Mouse (Mus musculus): Measurements from ENCODE around the gene Men1.

The Men1 gene

DNA sequence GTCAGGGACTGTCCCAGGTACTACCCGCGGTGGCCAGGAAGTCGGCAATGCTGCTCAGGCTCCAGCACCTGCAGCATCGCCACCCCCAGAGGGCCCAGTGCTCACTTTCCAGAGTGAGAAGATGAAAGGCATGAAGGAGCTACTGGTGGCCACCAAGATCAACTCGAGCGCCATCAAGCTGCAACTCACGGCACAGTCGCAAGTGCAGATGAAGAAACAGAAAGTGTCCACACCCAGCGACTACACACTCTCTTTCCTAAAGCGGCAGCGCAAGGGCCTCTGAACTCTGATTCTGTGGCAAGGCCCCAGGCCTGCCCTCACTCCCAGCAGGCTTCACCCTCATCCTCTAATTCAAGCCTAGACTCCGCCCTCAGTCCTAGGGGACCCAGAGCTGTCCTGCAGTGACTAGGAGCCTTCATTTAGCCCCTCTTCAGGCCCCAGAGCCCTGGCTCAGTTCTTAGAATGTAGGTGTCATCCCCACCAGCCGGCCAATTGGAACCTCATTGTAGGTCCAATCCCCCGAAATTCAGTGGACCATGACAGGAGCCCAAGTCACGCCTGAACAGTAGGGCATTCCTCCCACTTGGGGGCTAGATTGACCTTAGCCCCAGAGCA is 5.2 kb downstream of the Men1 start:
- DNase-seq (ENCODE audit: extremely low spot score) = no peak

DNA sequence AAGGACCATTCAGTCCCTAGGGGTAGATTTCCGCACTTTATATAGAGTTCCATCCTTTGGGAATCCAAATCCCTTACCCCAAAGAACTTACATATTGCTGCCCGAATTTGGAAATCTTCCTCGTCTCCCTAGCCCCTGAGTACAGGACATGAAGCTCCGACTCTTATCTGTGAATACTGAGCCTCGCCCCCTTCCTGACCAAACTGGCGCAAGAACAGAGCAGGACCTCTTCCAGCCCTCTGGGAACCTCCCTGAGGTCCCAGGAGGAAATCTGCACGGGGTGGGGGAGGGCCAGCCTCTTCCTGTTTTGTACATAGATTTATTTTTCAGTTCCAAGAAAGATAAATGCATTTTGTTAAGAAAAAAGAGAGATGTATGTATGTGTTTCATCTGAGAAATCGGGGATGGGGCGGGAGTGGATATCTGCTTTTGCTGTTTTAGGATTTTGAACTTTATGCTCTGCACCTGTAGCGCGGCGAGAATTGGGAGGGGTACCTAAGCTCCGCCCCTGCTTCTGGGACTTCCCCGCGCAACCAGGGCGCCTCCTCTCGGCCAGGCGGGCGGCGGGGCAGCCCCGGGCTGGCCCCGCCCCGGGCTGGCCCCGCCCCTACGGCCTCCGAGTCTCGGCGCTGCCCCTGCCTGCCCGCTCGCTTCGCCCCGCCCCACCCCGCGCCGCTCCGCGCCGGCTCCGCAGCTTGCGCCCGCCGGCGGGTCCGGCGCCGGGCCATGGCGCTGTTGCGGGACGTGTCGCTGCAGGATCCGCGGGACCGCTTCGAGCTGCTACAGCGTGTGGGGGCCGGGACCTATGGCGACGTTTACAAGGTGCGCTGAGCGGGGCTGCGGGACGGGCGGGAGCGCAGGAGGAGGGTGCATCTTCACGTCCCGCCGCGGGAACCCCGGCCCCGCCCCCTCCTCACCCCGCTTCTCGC is 6.0 kb downstream of the Men1 start, which contains the start of gene Map4k2:
TSS of gene Map4k2 (plus strand) at position 612 of the 929 bp plus-strand sequence.
- DNase-seq (ENCODE audit: extremely low spot score) = peak; percentile 82

DNA sequence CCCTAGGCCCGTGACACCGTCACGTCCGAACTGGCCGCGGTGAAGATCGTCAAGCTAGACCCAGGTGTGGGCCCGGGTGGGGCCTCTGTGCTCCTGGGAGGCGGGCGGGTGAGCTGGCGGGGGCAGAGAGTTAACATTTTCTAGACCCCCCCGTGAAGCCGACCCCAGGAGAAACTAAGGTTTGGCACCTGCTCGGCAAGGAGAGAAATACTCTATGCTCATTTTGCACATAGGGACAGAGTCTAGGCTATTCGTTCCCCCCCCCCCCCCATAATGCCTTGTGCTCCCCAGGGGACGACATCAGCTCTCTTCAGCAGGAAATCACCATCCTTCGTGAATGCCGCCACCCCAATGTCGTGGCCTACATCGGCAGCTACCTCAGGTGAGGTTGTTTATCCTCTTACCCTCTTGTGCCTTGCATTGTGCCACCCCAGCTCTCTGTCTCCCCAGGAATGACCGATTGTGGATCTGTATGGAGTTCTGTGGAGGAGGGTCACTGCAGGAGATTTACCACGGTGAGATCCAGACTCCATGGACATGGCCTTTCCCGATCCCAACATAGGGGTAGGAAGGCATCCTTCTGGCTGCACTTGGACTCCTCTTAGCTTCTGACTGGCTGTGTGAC is 6.8 kb downstream of the Men1 start:
- no peak for DNase-seq (ENCODE audit: extremely low spot score)

DNA sequence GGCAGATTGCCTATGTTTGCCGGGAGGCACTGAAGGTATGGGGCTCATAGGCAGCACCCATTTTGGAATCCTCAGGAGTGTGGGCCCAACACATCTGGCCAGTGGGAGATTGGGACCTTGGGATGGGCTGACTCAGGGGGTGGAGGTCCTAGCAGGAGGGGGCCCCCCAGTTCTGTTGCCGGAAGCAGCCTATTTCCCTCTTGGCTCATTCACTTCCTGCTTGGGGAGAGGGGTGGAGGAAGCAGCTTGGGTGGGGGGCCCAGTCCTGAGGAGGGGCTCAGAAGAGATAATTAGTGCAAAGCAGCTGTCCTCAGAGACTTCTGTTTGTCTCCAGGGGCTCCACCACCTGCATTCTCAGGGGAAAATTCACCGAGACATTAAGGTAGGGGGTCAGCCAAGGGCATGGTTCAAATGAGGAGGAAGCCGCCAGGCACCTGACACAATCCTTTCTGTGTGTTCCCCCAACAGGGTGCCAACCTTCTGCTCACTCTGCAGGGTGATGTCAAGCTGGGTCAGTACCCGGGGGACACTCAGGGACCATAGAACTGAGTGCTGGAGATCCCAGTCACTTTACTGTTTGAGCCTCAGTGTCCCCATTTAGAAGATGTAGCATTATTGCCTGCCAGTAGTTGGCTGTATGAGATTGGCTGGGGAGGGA is 7.6 kb downstream of the Men1 start:
- DNase-seq (ENCODE audit: extremely low spot score) = no peak

DNA sequence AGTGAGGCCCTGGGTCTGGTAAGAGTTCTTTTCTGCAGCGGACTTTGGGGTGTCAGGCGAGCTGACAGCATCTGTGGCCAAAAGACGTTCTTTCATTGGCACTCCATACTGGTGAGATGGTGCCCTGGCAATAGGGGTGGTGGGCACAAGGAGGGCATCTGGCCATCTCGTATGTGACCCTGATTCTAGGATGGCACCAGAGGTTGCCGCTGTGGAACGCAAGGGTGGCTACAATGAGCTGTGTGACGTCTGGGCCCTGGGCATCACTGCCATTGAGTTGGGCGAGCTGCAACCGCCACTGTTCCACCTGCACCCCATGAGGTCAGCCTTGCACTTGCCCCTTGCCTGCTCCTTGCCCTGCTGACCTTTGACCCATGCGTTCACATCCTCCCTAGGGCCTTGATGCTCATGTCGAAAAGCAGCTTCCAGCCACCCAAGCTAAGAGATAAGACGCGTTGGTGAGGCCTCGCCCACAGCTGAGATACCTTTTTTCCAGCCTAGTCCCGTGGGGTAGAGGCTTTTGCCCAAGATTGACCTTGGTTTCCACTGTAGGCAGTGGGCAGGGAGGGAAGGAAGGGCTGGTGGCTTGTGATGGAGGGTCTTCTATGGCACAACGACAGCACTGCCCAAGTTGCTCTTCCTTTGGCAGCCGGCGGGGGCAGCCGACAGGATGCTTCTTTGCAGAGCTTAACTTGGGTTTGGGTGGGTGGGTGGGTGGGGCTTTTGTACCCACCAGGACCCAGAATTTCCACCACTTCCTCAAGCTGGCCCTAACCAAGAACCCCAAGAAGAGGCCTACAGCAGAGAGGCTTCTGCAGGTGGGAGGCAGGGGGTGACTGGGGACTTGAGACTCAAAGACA is 8.5 kb downstream of the Men1 start:
- DNase-seq (ENCODE audit: extremely low spot score) = no peak

DNA sequence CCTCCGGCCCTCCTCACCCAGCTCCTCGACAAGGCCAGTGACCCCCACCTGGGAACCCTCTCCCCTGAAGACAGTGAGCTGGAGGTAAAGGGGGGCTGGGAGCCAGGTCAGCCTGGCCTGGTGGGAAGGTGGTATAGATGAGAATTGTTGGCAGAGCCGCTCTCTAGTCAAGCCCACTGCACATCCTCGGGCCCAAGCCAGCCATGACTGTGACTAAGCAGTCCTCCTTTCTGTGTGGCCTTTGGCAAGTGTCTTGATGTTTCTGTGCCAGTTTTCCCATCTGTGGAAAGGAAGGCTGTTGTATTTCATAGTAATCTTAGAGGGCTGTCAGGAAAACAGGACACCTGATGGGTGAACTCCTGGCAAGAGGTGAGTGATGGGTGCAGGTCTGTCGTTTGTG is 9.2 kb downstream of the Men1 start:
- DNase-seq (ENCODE audit: extremely low spot score) = no peak

DNA sequence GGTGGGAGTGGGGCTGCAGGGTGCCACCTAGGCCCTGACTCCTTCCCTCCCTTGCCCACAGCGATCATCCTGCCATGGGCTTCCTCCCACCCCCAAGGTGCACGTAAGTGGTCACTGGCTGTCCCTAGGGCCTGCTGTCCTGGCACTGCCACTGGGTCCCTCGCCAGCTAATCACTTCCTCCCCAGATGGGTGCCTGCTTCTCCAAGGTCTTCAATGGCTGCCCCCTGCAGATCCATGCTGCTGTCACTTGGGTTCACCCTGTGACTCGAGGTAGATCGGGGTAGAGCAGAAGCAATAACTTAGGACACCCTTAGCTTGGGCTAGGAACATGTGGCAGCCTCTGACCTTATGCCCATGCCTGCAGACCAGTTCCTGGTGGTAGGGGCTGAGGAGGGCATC is 11.2 kb downstream of the Men1 start:
- DNase-seq (ENCODE audit: extremely low spot score) = no peak

DNA sequence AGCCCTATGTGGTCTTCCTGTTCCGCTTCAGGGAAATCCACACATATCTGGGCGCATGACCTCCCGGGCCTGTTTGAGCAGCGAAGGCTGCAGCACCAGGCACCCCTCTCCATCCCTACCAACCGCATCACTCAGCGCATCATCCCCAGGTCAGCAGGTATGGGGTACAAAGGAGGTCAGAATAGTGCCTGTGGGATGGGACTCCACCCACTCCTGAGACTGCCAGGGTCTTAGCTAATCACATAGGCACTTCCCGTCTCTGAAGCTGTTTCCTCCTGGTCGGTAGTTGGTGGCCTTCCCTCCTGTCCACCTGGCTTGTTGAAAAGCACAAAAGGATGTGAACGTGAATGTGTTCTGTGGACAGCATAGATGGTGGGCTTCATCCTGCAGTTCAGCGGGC is 11.9 kb downstream of the Men1 start:
- DNase-seq (ENCODE audit: extremely low spot score) = no peak

DNA sequence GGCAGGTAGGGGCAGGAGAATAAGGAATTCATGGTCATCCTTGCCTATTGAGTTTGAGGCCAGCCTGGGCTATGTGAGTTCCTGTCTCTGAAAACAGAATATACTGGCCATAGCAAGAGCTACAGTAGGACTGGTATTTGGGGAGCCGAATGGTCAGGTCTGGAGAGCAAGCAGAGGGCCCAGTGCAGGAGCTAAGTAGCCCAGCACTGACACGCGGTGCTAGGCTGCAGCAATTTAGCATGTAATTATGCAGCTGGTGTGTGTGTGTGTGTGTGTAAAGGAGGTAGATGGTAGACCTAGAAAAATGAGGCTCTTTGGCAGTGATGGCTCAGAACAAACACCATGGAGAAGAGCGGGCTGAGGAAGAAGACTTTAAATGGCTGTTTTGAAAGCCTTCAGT is 12.8 kb downstream of the Men1 start:
- DNase-seq (ENCODE audit: extremely low spot score) = no peak

DNA sequence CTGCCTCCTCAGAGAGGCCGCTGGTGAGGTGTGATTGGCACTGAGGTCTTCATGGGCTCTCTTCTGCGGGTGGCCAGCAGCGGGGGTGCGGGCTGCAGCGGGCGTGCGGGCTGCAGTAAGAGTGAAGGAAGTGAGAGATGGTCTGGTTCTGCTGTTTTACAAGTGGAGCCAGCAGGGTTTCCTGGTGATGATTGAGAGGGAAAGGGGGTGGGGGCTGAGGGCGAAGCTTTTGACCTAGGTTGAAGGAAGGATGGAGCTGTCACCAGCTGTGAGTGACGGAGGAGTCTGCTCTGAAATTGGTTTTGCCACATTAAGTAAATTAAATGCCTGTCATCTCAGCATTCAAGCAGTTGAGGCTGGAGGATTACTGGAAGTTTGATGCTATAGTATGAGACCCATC is 13.9 kb downstream of the Men1 start:
- DNase-seq (ENCODE audit: extremely low spot score) = peak; percentile 24

DNA sequence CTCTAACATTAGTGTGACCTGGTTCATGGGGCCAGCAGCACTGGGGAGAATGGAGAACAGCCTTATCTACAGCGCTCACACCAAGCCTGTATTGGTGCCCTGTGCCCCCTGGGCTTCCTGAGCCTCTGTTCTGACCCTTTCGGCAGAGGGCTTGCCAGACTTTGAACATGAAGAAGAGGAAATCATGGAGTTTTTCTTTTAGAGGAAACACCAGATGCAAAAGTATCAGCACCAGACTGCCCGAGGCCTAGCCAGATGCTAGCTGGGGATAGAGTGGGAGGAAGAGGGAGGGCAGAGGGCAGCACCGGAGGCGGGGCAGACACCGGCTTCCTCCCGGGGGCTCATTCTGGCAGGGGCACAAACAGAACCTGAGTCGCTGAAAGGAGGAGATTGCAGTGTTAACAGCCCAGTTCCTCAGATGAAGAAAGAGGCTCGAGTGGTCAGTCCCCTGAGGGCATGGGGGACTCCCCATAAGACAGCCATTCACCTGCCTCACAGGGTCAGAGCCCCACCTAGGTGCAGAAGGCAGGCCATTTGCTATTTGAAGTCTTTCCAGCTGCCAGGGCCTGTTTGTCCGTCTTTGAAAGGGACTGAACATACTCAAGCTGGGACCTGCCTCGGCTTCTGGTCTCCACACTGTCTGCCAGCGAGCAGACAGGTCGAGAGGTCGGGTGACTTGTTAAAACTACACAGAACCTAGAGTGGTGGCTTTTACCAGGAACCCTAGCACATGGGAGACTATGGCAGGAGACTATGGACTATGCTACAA is 14.6 kb downstream of the Men1 start:
- DNase-seq (ENCODE audit: extremely low spot score) = peak; percentile 57

DNA sequence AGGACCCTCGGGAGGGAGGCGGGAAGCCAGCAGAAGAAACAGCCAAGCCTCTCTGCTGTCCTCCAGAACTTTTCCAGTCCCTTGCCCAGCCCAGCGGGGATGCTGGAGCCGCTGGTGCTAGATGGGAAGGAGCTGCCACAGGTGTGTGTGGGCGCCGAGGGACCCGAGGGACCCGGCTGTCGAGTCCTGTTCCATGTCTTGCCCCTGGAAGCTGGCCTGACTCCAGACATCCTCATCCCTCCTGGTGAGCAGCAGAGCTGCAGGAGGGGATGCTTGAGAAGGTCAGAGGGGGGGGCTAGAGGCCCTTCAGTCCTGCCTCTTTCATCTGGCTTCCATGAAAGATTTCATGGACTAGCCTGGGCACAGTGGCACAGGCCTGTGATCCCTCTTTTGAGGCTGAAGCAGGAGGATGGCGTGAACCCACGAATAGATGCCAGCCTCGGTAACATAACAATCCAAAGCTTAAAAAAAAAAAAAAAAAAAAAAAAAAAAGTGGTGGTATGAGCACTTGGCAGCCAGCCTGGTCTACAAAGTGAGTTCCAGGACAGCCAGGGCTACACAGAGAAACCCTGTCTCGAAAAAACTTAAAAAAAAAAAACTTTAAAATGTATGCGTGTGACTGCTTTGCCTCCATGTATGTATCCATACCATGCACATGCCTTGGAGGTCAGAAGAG is 16.8 kb downstream of the Men1 start:
- DNase-seq (ENCODE audit: extremely low spot score) = no peak

DNA sequence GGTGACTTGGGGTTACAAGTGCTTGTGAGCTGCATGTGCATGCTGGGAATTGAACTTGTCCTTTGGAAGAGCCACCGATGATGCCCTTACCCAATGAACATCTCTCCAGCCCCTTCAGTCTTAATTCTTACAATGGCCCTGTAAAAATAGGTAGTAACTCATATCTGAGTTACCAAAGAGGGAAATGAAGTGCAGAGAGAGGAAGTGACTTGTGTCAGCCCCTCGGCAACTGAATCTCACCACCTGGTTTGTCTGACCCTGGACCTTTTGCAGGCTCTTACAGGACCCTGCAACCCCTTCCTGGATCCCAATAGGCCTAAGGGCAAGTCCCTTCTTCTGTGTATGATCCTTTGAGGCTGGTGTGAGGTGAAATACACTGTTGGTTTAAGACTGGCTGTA is 17.3 kb downstream of the Men1 start:
- DNase-seq (ENCODE audit: extremely low spot score) = no peak

DNA sequence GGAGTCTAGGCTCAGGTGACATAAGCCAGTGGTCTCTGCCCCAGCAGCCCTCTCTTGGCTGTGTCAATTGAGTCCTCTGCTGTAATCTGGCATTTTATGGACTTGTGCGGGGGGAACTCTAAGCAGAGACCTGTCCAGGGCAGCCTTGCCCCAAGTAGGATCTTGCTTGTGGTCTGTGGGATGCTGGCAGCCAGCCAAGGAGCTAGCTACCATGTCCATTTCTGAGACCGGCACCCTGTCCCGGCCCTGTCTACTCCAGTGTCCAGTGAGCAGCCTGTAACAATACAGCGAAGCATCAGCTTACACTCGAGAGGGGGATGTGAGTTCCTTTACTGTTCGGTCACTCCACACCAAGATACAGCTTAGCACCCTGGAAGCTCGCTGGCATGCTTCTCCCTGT is 19.3 kb downstream of the Men1 start:
- DNase-seq (ENCODE audit: extremely low spot score) = no peak

DNA sequence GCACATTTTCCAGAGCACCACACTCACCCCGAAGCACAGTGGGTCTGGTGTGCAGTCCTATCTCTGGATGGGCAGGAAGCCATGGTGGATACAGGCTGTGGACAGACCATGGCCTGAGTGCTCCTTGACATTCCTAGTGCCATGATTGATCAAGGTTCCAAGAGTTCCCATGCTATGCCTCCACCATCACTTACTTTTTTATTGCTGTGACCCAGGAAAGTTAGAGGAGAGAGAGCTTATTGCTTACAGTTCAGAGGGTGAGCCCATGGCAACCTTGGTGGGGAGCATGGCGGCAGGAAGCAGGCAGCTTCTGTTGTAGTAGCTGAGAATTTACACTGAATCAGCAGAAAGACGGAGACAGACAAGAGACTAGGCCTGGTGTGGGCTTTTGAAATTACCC is 26.5 kb downstream of the Men1 start:
- no peak for DNase-seq (ENCODE audit: extremely low spot score)

DNA sequence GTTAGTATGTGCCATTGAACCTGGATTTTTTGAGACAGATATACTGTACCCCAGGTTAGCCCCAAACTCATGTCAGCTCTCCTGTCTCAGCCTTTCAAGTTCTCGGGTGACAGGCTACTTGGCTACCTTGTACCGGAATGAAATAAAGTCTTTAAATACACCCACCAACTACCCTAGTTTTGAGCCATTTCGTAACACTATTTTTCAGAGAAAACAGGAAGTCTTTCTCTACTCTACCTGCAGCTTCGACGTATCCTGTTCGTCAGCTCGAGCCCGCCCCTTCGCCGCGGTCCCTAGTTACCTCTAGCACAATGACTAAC is 28.3 kb downstream of the Men1 start:
- no peak for DNase-seq (ENCODE audit: extremely low spot score)

DNA sequence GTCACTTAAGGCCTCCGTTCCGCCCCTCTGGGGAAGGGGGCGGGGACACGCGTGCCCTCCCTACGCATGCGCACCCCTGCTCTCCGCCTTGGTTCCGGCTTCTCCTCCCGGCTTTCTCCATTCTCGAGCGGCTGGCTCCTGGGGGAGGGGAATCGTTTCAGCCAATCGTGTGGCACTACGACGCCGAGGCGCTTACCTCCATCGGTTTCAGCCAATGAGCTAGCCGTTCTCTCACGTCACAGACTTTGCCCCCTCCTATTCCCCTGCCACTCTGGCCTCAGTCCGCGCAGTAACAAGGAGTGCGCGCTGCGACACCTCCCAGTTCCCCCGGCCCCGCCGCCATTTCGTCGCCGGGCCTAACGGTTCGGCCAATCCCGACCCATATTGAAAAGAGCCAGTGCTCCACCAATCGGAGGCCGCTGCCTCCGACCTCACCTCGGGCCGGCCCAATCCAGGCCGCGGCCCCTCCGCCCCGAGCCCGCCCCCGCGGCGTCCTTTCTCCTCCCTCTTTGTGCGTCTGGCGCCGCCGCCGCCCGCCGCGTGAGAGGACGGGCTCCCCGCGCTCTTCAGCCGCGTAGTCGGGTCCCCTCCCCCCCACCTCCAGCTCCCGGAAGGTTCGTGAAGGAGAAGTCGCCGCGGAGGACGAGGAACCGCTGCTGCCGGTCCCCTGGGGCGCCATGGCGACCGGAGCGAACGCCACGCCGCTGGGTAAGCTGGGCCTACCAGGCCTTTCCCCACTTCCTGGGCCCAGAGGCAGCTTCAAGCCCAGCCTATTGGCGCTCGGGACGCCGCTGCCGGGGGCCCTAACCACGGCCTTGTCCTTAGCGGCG is 28.8 kb downstream of the Men1 start, which contains the start of gene Sf1:
TSS of gene Sf1 (plus strand) at position 280 of the 830 bp plus-strand sequence.
- peak; percentile 99 for DNase-seq (ENCODE audit: extremely low spot score)

DNA sequence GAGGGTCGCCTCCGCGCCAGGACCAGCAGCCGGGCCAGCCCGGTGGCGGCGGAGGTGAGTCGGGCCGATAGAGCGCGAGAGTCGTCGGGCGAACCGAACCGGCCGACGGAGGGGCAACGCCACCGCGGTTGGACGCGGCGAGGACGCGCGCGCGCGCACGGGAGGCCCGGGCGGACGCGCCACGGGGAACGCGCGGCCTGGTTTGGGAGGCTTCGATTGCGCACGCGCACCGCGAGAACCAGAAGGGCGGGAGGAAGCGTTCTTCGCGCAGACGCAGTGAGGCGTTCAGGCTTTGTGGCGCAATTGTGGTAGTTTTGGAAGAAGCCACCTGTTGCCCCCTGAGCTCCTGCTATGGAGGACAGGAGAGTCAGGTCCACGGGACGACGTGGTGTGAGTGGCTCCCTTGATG is 29.5 kb downstream of the Men1 start:
- DNase-seq (ENCODE audit: extremely low spot score) = peak; percentile 86

DNA sequence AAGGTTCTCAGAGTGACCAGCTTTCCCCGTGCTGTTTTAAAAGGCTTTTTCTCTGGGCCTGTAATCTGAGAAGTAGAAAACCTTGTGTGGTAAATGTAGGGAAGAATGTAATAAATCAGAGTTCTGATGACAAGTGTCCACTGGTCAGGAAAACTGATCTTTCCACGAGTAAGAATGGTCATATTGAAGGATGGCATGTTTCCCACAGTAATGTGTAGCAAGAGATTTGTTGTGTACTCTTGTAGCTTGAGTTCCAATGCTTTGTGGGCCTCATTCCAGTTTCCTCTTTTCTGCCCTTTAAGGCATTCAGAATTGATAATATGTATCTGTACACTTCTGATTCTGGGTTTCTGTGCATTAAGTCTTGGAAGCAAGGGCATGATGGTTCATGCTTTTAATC is 30.1 kb downstream of the Men1 start:
- no peak for DNase-seq (ENCODE audit: extremely low spot score)

All from embryo, embryonic 9.5 days (tissue).